Mouse (Mus musculus) midbrain, postnatal 0 days (tissue): ENCODE results near the gene Lin54. TPM values are rescaled to one million over a fixed set of nuclear protein-coding genes. Genes with fewer than 3 reads are reported as not detected.

Experiments
- ATAC-seq: fragments of 200-750 bp; cut with Nextera tagmentation; 2 replicates; pipeline ENCODE4 v1.8.0; 2017; ENCODE audit warnings: moderate number of reproducible peaks, mild to moderate bottlenecking, moderate TSS enrichment, moderate library complexity; ENCODE audit not compliant: low FRiP score
- DNase-seq: peaks from one replicate; pipeline ENCODE4 v3.0.0-alpha.2; 2015; ENCODE audit warnings: low spot score
- H3K27ac ChIP-seq: fragments of 300-500 bp; sonication (generic); 2 replicates; pipeline ENCODE4 v1.5.1; 2014; ENCODE audit warnings: low read depth, mild to moderate bottlenecking, low read length, mixed read lengths
- H3K27me3 ChIP-seq: fragments of 300-500 bp; sonication (generic); 2 replicates; pipeline ENCODE4 v1.6.1; 2014; ENCODE audit warnings: low read length, control low read depth, mixed read lengths; ENCODE audit not compliant: insufficient read depth
- H3K36me3 ChIP-seq: fragments of 300-500 bp; sonication (generic); 2 replicates; pipeline ENCODE4 v1.6.1; 2014; ENCODE audit warnings: low read length, control low read depth, mixed read lengths; ENCODE audit not compliant: insufficient read depth
- H3K4me1 ChIP-seq: fragments of 300-500 bp; sonication (generic); 2 replicates; pipeline ENCODE4 v1.6.1; 2014; ENCODE audit warnings: mild to moderate bottlenecking, control low read depth, antibody characterized with exemption, low read length, mixed read lengths; ENCODE audit not compliant: insufficient read depth
- H3K4me2 ChIP-seq: fragments of 300-500 bp; sonication (generic); 2 replicates; pipeline ENCODE4 v1.6.1; 2014; ENCODE audit warnings: low read depth, mild to moderate bottlenecking, low read length, mixed read lengths; ENCODE audit not compliant: poor library complexity, severe bottlenecking
- H3K4me3 ChIP-seq: fragments of 300-500 bp; sonication (generic); 2 replicates; pipeline ENCODE4 v1.5.1; 2014; ENCODE audit warnings: low read depth, mild to moderate bottlenecking, low read length, moderate library complexity
- H3K9ac ChIP-seq: fragments of 300-500 bp; sonication (generic); replicated peaks from 2 replicates; pipeline ENCODE4 v1.6.1; 2014; ENCODE audit warnings: mild to moderate bottlenecking, low read length, moderate library complexity, mixed read lengths; ENCODE audit not compliant: poor library complexity, severe bottlenecking
- H3K9me3 ChIP-seq: fragments of 300-500 bp; sonication (generic); 2 replicates; pipeline ENCODE4 v1.6.1; 2016; ENCODE audit warnings: low read length, control low read depth
- CTCF ChIP-seq: IDR thresholded peaks from 2 replicates; pipeline ENCODE4 v1.5.1; 2016; ENCODE audit warnings: antibody characterized with exemption, mild to moderate bottlenecking
- WGBS: fragments of 180-500 bp; shearing (Covaris S2); extraction: QIAGEN DNeasy Blood & Tissue Kit; methylation state at CpG from one replicate; pipeline ENCODE4 v1.1.7; 2014; 5-methylcytosine and 5-hydroxymethylcytosine counted together
- polyA plus RNA-seq: library from polyadenylated mRNA; unstranded; fragments of >200 nt; fragmentation: Nextera tagmentation; extraction: Ambion mirVana; gene quantifications from 2 replicates; pipeline ENCODE4 v1.2.1, GENCODE M21; 2015
- total RNA-seq: library from RNA; depleted of rRNA; stranded (reverse); fragments of >200 nt; gene quantifications from 2 replicates; pipeline ENCODE4 v1.2.3, GENCODE M21; 2014

The Lin54 gene
- total and polyA plus RNA-seq, 2 experiments from 2014 or later: 6.3 to 11.4 TPM

GRCm38 (mm10) chr5:100499243-100499642, 1.2 kb downstream of the Lin54 start:
- peak overlapping the region; percentile 59; the same call in 1 of the 2 replicates for H3K27ac ChIP-seq
- H3K4me3 ChIP-seq: peak overlapping the region; percentile 83
- peak overlapping the region; percentile 93 for H3K4me2 ChIP-seq
- no peaks in the 10 kb centered on the region for H3K9me3 ChIP-seq
- no peaks in the 10 kb centered on the region for H3K36me3 ChIP-seq
- DNase-seq (no peak), ATAC-seq (no peak)
- H3K27me3 ChIP-seq: no peaks in the 10 kb centered on the region
- TF ChIP-seq CTCF: no peak
- peaks cover 12% of the 10 kb centered on the region for H3K4me1 ChIP-seq
- H3K9ac ChIP-seq: peak overlapping the region; percentile 54; the same call in 1 of the 2 replicates
- 18% methylated on average over 2 of the region's 2 CpGs for WGBS

DNA sequence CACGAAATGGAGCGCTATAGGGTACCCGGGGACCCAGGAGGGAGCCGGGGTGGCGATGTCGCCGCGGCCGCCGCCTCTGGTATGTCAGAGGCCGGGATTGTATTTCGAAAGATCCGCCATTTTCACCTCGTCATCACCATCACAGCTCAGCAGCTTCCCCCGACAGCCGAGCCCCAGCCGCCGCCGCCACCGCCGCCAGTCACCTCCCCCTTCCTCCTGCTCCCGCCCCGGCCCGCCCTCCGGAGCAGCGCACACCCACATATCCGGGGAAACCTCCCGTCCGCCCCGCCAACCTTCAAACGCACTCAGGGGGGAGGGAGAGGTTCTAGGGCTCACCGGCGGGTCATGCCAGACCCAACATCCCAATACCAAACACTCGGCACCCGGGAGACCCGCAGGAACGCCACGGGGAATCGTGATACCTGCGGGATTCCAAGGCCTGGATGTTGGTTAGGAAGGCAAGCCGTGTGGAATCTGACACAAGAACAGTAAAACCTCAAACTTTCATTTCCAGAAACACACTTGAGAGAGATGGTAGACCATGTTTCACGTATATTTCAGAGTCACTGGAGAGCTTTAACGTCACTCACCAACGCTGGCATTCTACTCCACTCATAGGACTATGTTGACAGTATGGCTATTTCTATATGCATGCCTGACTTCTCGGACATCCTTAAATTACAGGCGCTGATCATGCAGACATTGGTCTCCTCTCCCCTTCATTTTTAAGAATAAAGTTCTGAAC, 1.8 kb downstream of the Lin54 start:
- no peaks in the 10 kb centered on the region for H3K27me3 ChIP-seq
- 2% methylated on average over 41 of the region's 46 CpGs for WGBS
- peaks cover 12% of the 10 kb centered on the region for H3K4me1 ChIP-seq
- H3K27ac ChIP-seq: peak overlapping the region; percentile 62
- no peak for TF ChIP-seq CTCF
- H3K9me3 ChIP-seq: no peaks in the 10 kb centered on the region
- H3K36me3 ChIP-seq: no peaks in the 10 kb centered on the region
- peak; percentile 70 for DNase-seq
- peak overlapping the region; percentile 83 for H3K9ac ChIP-seq
- ATAC-seq: peak; percentile 70
- peak overlapping the region; percentile 93 for H3K4me2 ChIP-seq
- H3K4me3 ChIP-seq: peak overlapping the region; percentile 83

DNA sequence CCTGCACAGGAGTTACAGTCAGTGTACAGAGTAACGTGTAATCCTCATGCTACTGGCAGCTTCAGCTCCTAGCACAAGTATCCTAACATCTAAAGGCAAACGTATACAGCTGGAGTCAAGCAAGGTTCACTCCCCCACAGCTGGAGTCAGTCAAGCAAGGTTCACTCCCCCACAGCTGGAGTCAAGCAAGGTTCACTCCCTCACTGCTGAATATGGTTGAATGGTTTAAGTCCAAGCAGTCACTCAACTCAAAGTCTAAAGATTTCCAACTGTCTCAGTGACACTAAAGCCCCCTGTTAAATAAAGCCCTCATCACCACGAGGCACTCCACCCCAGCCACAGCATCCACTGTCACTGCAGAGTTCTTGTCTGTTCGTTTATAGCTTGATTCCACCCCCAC, 8.7 kb downstream of the Lin54 start:
- H3K9me3 ChIP-seq: no peaks in the 10 kb centered on the region
- TF ChIP-seq CTCF: no peak
- H3K4me3 ChIP-seq: no peak overlapping the region
- no peak for DNase-seq
- WGBS: 59% methylated on average over 4 of the region's 4 CpGs
- H3K36me3 ChIP-seq: no peaks in the 10 kb centered on the region
- no peak overlapping the region for H3K27ac ChIP-seq
- no peaks in the 10 kb centered on the region for H3K27me3 ChIP-seq
- H3K4me1 ChIP-seq: no peaks in the 10 kb centered on the region
- H3K4me2 ChIP-seq: no peak overlapping the region
- no peak for ATAC-seq
- H3K9ac ChIP-seq: no peak overlapping the region

GRCm38 (mm10) chr5:100489340-100489739, 11.1 kb downstream of the Lin54 start:
- Histone ChIP-seq H3K9ac (no peak overlapping the region), H3K27ac (no peak overlapping the region), H3K27me3 (no peaks in the 10 kb centered on the region), H3K9me3 (no peaks in the 10 kb centered on the region), H3K36me3 (no peaks in the 10 kb centered on the region), H3K4me1 (no peaks in the 10 kb centered on the region), H3K4me3 (no peak overlapping the region), H3K4me2 (no peak overlapping the region)
- 89% methylated on average over 2 of the region's 2 CpGs for WGBS
- ATAC-seq (no peak), DNase-seq (no peak)
- no peak for TF ChIP-seq CTCF

DNA sequence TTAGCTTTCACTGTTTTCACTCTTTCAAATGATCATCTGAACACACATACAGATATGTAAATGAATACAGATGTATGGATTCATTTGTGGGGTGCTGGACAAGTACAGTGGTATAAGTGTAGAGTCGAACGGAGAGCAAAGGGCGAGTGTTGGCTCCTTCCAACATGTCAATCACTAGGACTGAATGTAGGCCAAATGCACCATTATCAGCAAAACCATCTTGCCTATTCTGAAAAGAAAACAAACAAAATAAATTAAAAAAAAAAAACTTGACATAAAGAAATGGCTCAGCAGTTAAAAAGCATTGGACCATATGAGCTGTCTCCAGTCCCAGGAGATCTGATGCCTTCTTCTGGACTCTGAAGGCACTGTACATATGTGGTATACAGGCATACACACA, 12.2 kb downstream of the Lin54 start:
- no peaks in the 10 kb centered on the region for H3K36me3 ChIP-seq
- H3K4me1 ChIP-seq: no peaks in the 10 kb centered on the region
- ATAC-seq (no peak), DNase-seq (no peak)
- no peaks in the 10 kb centered on the region for H3K9me3 ChIP-seq
- WGBS: 92% methylated on average over 3 of the region's 3 CpGs
- no peak overlapping the region for H3K4me2 ChIP-seq
- H3K27ac ChIP-seq: no peak overlapping the region
- H3K4me3 ChIP-seq: no peak overlapping the region
- no peak for TF ChIP-seq CTCF
- no peak overlapping the region for H3K9ac ChIP-seq
- H3K27me3 ChIP-seq: no peaks in the 10 kb centered on the region

DNA sequence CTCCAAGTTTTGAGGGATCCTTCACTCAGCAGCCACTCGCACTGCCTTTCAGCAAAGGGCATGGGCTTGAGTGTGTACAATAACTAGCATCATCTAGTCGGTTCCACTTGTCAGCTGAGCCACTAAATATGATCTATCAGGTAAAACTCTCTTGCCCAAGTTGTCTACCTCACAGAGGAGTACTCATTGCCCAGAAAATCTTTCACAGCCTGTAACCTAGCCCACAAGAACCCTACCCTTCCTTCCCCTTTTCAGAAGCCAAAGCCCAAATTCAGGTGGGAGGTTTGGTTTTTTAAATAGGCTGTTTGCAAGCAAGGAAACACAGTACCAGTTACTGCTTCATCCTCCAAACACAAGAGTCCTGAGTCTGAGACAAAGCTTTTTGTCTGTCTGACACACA, 13.3 kb downstream of the Lin54 start:
- H3K4me1 ChIP-seq: no peaks in the 10 kb centered on the region
- no peak overlapping the region for H3K9ac ChIP-seq
- H3K4me3 ChIP-seq: no peak overlapping the region
- H3K27ac ChIP-seq: no peak overlapping the region
- WGBS: 94% methylated on average over 2 of the region's 2 CpGs
- no peaks in the 10 kb centered on the region for H3K36me3 ChIP-seq
- no peaks in the 10 kb centered on the region for H3K9me3 ChIP-seq
- no peak overlapping the region for H3K4me2 ChIP-seq
- DNase-seq (no peak), ATAC-seq (no peak)
- no peaks in the 10 kb centered on the region for H3K27me3 ChIP-seq
- no peak for TF ChIP-seq CTCF
